Mouse (Mus musculus): ENCODE data around the gene St3gal4.
"Not testable (repeated sequence)": the region's sequence is repeated elsewhere in the genome, so short reads cannot be mapped to it uniquely, and the experiment has no call there.

St3gal4 gene

DNA sequence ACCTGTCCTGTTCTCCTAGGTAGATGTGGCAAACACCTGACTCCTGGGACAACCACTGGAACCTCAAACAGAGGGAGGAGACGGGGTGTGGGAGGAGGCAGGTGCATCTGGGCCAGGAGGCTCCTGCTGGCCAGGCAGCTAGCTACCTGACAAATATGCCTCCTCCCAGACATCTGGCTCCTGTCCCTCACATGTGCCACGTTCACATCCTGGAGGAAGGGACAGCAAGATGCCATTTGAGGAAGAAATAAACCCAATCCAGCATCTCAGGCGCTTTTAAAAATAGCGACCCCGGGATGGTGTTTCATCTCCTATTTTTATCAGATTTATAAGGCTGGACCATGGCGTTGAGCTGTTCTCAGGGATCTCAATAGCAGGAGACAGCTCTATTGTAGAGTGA, at the start of gene St3gal4:
Gene St3gal4 (minus strand): TSS at position 101 of the 400 bp plus-strand sequence.
- no peak for DNase-seq

- no peak for DNase-seq
Observed at GRCm38 (mm10) chr9:35166798-35167635, 47.9 kb upstream of the St3gal4 start.

DNA sequence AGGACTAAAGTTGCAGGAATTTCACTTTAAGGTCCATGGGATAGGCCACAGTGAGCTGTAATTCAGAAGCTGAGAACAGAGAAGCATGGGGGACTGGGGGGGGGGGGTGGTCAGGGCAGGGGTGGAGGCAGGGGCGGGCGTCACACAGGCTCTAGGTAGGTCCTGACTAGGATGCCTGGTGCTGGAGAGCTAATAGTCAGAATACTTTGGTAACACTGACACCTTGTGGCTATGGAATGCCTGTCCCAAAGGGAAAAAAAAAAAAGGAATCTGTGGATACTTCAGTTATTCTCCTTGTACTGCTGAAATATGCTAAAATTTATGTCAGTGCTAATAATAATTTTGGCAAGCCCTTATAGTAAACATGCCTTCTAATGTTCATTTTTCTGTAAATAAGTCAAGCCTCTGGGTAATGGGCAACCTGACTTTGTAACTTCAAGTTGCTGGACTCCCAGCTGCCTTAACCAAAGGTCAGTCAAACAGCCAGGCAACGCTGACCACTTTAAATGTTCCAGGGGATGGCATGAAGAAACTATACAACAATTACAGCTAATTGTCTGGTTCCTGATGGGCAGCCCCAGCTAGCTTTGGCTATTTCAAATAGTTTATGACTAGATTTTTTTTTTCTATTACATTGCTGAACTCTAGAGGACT, 47.2 kb upstream of the St3gal4 start:
- DNase-seq: peak; percentile 70

DNA sequence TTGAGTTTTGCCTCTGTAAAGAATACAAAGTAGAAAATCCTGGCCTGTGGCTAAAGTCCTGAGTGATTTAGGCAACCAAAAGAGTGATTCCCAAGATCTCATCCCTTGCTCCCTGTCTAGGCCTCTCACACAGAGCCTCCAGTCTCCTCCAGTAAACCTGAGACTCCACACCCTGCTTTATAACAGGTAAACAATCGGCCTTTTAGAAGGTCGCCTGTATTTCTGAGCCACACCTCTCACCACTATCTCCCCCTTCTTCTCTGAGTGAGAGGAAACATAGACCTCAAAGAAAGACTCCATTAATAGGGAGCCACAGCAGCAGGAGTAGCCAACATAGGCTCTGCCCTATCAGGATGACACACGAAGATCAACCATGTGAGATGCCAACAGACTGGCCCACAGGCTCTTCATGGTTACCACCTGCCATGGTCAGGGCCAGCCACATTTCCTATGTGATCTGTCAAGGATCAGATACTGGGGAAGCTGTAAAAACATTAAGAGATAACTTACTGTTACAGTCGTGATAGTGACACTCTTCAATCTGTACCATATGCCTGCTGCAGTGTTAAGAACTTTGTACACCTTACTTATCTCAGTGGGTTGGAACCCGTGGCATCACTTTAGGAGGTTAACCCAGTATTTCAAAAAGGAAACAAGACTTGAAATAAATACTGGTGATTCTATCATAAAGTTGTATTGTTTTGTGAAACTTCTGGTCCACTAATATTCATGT, 45.2 kb upstream of the St3gal4 start:
- no peak for DNase-seq

- DNase-seq: peak; percentile 63
Observed at GRCm38 (mm10) chr9:35163011-35163690, 44.1 kb upstream of the St3gal4 start.

DNA sequence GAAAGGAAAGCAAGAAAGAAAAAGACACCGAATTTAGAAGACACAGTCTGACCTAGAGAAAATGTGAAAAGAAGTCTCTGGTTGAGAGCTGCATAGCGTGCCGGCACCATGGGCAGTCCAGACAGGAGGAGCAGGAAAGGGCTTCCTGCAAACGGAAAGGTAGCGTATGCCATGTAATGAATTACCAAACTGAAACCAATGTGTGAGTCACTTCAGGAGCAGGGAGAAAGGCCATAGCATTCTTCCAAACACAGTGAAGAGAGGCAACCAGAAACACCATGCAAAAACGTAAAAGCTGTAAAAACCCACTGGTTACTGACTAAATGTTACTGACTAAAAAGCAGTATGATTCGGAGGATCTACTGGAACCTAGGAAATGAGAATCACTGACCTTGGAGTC, 42.7 kb upstream of the St3gal4 start:
- no peak for DNase-seq

- DNase-seq: no peak
Observed at GRCm38 (mm10) chr9:35160662-35161061, 41.6 kb upstream of the St3gal4 start.

DNA sequence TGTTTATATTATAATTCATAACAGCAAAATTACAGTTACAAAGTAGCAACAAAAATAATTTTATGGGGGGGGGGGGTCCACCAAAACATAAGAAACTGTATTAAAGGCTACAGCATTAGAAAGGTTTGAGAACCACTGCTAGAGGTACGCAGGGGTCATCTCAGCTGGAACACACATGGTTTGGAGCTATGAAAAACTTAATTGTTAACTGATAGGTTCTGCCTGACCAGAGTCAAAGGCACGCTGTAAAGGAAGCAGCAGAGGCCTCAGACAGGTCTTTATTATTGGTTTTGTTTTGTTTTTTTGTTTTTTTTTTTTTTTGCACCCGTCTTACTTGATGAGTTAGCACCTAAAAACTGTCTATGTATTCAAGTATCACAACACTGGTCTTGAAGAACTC, 39.4 kb upstream of the St3gal4 start:
- no peak for DNase-seq

GRCm38 (mm10) chr9:35156862-35157261, 37.8 kb upstream of the St3gal4 start:
- no peak for DNase-seq

- DNase-seq: peak; percentile 46
Observed at GRCm38 (mm10) chr9:35156002-35156710, 37.1 kb upstream of the St3gal4 start.

GRCm38 (mm10) chr9:35152923-35153322, 33.9 kb upstream of the St3gal4 start:
- DNase-seq: no peak

- not testable (repeated sequence) for DNase-seq
Observed at GRCm38 (mm10) chr9:35148822-35149221, 29.8 kb upstream of the St3gal4 start.

GRCm38 (mm10) chr9:35147261-35147660, 28.2 kb upstream of the St3gal4 start:
- DNase-seq: not testable (repeated sequence)

- no peak for DNase-seq
Observed at GRCm38 (mm10) chr9:35145829-35146228, 26.8 kb upstream of the St3gal4 start.

- DNase-seq: no peak
Observed at GRCm38 (mm10) chr9:35145118-35145517, 26.1 kb upstream of the St3gal4 start.

DNA sequence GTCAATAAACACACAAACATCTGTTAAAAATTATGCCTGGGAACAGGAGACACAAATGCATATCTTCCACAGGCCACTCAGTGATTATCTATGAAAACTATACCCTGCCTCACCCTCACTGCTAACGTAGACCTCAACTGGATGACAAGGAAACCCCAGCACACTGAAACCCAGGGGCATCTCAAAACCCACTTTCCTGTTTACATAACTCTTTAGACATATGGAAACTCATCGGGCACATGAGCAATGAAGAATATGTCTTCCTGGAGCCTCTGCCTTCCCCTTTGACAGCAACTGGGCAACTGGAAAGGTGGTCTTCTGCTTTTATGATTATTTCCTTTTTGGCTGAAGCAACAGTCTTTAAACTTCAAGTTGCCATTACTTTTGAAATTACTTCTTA, 23.2 kb upstream of the St3gal4 start:
- no peak for DNase-seq

- DNase-seq: no peak
Observed at GRCm38 (mm10) chr9:35139231-35139744, 20.2 kb upstream of the St3gal4 start.

GRCm38 (mm10) chr9:35138029-35138428, 19.0 kb upstream of the St3gal4 start:
- no peak for DNase-seq

DNA sequence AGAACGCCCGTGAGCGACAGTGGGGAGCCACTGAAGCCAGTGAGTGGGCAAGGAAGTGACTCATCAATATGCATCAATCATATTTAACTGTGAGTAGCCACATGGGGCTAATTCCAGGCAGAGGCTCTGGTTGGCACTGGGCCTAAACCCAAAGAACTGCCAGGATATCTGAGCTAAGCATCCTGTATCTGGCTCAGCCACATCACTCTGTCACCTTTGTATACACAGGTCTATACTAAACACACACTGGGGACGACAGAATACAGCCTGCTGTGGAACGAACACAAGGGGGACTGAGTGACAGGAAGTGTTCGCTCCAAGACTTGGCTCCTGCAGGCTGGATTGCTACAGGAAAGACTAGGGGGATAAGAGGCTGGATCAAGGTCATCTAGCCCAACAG, 16.5 kb upstream of the St3gal4 start:
- DNase-seq: no peak

DNA sequence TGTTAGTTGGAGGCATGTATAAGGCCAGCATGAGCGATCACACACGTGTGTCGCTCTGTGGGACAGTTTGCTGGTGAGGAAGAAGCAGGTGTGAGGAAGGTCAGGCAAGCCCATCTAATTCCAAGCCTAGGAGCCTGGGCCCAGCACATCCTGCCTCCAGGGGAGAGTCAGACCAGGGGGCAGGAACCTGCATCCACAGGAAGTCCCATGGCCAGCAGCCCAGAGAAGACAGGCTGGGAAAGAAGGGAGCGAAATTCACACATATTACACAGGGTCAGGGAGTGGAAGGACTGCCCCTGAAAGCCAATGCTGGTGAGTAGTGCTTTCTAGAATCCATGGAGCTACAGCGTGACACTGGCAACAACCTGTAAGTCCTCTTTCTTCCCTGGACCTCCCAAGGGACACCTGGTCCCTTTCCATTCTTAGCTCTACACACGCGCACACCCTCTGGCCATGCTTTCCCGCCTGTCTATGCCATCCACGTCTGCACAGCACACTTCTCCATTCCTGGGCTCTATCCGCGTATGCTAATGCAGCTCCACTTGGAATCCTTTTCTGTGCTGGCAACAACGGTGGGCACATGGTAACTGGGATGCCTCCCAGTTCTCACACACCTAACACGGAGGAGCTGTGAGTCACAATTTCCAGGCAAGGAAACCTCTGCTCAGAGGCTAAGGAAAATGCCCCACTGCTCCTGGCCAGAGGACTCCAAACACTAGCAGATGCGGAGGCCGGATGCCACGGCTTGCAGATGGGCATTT, 12.7 kb upstream of the St3gal4 start:
- DNase-seq: no peak

DNA sequence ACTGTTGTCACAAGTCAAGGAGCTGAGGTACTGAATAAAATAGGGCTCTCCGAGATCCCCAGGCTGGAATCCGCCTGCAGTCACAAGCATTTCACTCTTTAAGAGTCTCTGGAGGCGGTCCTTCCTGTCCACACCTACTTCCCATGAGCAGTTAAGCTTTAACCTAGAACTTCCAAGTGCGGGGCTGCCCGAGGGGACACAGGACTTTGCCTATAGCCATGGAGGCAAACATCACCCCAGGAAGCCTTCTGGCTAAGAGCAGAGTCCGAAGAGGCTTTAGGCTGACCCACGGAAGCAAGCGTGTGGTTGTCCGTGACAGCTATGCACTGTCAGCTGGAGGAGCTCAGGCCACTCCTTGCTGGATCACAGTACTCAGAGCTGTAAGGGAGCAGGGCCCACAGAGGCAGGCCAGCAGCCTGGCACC, 9.9 kb upstream of the St3gal4 start:
- peak; percentile 61 for DNase-seq
